Mouse (Mus musculus): ENCODE data around the gene Gm20219.
A peak's percentile ranks its signal among the peaks of the same experiment; 100 is the strongest.

Gm20219 gene

GRCm38 (mm10) chr17:56552781-56553363 lies 1.3 kb downstream of the Gm20219 start:
- peak; percentile 65 for DNase-seq (ENCODE audit: low spot score)

GRCm38 (mm10) chr17:56551841-56552581 lies 2.2 kb downstream of the Gm20219 start:
- DNase-seq (ENCODE audit: low spot score) = no peak

- peak; percentile 23 for DNase-seq (ENCODE audit: low spot score)
Observed at GRCm38 (mm10) chr17:56550784-56551475, 3.3 kb downstream of the Gm20219 start.

DNA sequence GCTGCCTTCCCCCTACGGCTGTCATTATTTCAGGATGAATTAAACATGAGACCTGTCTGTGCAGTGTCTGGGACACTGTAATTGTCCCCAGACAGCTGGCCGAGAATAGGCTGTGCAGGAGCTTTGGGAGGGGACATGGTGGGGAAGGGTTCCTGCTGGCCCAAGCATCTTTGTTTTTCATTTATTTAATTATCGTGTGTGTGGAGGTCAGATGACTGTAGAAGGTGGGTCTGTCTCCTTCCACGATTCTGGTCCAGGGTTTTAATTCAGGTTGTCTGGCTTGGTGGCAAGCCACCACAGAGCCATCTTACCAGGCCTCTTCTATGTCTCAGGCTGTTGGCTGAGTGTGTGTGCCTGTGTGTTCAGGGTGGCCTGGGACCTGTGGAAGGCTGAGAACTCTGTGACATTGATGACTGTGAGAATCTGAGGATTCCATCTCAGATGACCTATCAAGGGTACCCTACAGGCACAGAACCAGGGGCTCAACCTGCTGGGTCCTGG lies 5.5 kb downstream of the Gm20219 start:
- no peak for DNase-seq (ENCODE audit: low spot score)

- DNase-seq (ENCODE audit: low spot score) = no peak
Observed at GRCm38 (mm10) chr17:56547846-56548604, 6.2 kb downstream of the Gm20219 start.

DNA sequence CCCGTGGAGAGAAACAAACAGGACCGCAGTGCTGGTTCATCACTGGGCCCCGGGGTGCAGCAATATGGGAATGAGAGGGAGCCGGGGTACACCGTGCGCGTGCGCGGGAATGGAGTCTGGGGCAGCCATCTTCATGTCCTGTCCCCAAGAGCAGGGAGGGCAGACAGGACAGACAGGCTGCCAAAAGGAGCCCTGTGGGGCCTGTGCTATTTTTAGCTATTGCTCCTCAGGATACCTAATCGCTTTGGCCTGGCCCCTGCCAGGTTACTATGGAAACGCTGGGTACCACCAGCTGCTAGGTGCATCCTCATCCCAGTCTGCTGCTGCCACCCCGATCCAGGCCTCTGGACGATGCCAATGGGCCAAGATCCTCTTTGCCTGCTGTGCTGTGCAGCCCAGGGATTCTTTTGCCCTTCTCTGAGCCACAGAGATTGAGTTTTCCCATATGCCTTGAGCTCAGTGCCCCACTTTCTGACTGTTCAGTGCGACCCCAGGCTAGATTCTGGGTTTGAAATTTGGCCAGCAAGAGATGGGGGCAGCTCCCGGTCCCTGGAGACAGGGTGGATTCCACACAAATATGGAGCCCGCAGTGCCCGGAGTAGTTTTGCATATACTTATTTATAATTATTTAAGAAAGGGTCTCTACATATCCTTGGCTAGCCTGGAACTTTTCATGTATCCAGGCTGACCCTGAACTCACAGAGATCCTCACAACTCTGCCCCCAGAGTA lies 6.9 kb downstream of the Gm20219 start:
- no peak for DNase-seq (ENCODE audit: low spot score)

DNA sequence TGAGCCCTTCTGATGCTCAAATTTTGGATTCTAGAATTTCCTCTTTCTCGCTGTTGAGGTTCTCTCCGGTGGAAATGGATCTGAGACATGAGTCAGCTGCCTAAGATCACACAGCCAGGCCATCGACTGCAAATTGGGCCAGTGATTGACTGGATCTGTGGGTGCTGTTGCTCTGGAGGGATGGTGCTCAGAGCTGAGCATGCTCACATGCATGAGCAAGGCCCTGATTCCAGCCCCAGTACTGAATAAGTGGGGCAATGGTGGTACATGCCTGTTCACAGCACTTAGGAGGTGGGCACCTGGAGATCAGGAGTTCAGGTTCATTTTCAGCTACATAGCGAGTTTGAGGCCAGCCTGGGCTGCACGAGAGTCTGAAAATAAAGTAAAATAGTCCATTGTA lies 7.6 kb downstream of the Gm20219 start:
- DNase-seq (ENCODE audit: low spot score) = no peak

DNA sequence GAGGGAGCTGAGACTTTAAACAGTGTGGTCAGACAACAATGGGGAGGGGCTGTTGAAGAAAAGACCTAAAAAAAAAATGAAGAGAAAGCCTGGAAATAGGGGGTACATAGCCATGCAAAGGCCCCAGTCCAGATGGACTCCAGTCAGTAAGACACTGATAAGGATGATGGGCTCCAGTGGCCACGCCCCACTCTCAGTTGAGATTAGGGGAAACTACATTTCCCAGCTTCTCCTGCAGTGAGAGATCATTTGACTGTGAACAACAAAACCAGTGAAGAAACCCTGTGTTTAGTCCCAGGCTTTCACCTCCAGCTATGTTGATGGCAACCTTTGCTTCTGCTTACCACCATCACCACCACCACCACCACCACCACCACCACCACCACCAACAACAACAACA lies 8.2 kb downstream of the Gm20219 start:
- DNase-seq (ENCODE audit: low spot score) = no peak

DNA sequence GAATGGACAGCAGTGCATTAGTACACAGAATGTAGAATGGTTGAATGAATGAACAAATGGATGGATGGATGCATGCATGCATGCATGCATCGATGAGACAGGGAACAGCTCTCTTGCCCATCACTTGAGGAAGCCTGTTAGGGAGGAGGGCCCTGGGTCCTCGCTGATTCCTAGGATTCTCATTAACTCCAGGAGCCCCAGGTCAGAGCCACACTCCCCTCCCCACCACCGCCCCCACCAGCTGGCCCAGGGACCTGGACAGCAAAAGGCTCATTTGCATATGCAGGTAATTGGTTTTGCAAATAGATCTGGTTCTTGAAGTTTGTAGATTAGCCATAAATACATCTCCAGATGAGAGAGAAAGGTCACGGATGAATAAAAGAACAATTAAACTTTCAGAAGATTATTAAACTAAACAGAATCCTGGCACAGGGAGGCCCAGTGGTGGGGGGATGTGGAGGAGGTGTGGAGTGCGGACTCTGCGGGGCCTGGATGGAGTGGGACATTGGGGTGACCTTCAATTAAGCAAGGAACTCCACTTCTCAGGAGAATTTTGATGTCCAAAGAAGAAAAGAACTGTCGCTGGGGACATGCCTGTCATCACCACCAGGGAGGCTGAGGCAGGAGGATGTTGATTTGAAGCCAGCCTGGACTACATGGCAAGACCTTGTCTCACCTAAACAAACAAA lies 9.3 kb downstream of the Gm20219 start:
- DNase-seq (ENCODE audit: low spot score) = no peak

DNA sequence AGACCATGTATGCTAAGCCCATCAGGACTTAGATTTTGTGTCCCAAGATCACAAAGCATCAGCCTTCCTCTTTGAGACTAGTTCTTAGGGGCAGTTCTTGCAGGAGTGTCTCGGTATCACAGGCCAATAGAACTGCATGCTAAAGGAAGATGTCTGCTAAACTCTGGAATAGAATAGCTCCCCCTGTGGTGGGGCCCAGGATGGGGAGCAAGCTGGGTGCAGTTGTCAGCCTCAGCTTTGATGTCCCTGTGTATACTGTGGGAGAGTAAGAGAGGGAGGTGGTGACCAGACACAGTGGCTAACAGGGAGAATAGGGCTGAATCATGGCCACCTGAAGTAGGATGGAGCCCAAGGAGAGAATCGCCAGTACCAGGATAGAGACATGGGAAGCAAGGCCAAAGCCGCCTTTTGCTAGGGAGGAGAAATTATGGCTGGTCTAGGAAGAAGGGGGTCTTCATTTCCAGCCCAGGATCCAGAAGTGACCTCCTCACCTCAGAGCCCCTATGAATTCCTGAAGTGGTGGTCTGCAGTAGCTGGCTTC lies 10.4 kb downstream of the Gm20219 start:
- no peak for DNase-seq (ENCODE audit: low spot score)

DNA sequence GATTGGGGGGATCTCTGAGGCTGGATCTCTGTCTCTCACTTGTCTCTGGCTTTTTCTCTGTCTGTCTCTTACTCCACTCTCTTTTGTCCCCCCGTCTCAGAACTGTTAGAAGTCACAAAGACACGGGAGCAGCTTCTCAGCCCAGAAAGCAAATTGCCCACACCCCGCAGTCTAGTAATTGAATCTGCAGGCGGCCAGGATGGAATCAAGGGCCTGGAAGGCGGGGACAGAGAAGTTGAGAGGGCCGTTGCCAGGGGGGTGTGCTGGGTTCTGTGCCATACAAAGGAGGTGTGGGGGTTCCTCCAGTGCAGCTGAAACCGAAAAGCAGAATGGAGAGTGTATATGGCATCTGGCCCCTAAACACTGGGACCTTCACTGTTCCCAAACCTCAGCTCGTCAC lies 11.5 kb downstream of the Gm20219 start:
- DNase-seq (ENCODE audit: low spot score) = no peak

DNA sequence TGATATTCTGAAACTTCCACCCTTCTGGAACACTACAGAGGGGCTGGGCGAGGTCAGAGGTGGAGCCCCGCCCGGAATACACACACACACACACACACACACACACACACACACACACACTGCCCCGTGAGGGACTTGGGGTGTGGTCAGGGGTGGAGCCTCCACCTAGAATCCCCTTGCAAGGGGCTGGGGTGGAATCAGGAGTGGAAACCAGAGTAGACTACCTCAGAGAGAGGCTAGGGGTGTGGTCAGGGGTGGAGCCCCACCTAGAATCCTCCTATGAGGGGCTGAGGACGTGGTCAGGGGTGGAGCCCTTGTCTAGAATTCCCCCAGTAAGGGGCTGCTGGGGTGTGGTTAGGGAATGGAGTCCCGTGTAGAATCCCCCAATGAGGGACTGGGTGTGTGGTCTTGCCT lies 13.6 kb downstream of the Gm20219 start:
- DNase-seq (ENCODE audit: low spot score) = no peak

DNA sequence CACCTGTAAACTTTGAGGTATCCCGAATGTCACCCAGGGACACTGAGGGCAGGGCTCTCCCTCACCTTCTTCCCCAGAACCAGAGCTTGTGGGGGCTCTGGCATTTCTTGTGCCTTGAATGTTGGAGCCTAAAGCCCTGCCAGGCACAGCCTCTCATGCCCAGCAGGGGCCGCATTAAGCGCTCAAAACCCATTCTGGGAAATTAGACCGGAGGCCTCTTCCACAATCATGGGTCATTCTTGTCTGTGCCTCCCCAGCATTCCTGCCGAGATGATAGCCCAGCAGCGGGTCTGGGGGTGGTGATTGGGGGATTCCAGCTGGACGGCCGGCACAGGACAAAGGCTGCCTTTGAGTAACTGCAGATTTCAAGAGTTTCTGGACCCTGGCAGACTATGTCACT lies 16.3 kb downstream of the Gm20219 start:
- DNase-seq (ENCODE audit: low spot score) = no peak

- DNase-seq (ENCODE audit: low spot score) = no peak
Observed at GRCm38 (mm10) chr17:56536874-56537273, 17.3 kb downstream of the Gm20219 start.

DNA sequence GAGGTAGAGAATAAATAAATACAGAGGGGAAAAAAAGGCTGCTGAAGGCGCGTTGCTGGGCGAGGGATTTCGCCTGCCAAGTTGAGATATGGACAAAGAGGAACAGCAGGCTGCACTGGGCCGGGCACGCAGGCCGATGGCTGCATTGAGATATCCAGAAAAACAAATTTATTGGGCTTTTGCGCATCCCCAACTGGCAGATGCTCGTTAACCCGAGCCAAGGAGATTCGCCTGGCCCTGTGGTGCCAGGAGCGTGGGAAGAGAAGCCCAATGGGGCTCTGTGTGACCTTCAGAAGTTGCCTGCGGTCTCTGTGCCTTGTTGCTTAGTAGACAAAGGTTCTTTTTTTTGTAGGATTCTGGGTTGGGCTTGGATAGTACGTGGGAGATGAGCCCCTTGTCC lies 18.0 kb downstream of the Gm20219 start:
- DNase-seq (ENCODE audit: low spot score) = no peak

DNA sequence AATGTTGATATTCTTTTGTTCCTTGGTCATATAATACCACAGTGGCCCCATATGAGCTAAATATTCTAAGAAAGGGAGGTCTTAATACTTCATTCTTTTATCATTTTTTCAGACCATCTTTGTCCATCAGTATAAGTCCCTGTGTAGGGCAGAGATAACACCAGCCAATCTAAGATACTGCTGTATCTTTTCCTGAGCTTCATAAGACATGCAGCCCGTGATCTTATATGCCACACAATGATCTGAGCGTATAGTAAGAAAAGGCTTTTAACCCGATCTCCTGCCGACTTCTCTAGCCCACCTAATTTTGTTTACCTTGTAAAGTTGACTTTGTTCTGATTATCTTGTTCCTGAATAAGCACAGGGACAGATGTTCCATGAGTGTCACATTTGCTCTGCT lies 29.2 kb downstream of the Gm20219 start:
- DNase-seq (ENCODE audit: low spot score) = no peak

DNA sequence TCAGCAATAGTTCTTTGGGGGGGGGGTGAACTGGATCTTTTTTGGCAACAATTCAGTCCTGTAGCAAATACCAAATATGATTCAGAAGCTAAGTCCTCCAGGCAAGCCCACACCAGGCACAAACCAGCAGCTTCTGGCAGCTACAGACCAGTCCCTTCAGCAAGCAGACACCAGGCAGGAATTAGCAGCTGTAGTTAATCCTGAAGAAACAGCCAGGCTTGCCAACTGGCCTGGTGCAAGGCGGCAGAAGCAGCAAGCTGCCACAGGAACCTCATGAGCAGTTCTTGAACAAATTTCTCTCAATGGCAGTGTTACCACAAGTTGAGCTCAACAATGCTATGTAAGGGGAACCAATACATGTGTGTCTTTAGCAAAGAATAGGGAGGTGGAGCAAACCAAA lies 31.4 kb downstream of the Gm20219 start:
- DNase-seq (ENCODE audit: low spot score) = no peak

GRCm38 (mm10) chr17:56515690-56516410 lies 38.3 kb downstream of the Gm20219 start:
- DNase-seq (ENCODE audit: low spot score) = no peak

- no peak for DNase-seq (ENCODE audit: low spot score)
Observed at GRCm38 (mm10) chr17:56514916-56515315, 39.3 kb downstream of the Gm20219 start.

GRCm38 (mm10) chr17:56514330-56514729 lies 39.9 kb downstream of the Gm20219 start:
- DNase-seq (ENCODE audit: low spot score) = no peak
